Mouse (Mus musculus): ENCODE measurements around the gene Gfi1b.

GRCm38 (mm10) chr2:28633136-28633535 is 11.4 kb upstream of the Gfi1b start:
- no peak for TF ChIP-seq E2F4 (IDR thresholded peaks at IDR 0.05; ENCODE audit: insufficient read depth)
- TF ChIP-seq POLR2A (IDR thresholded peaks at IDR 0.05; ENCODE audit: insufficient read length, low read depth) = no peak
- no peak for TF ChIP-seq TCF12 (IDR thresholded peaks at IDR 0.05; ENCODE audit: insufficient read depth, poor library complexity, severe bottlenecking)
